Comparison of ENCODE assay signal across 8 mouse cellular contexts in the genomic region with DNA sequence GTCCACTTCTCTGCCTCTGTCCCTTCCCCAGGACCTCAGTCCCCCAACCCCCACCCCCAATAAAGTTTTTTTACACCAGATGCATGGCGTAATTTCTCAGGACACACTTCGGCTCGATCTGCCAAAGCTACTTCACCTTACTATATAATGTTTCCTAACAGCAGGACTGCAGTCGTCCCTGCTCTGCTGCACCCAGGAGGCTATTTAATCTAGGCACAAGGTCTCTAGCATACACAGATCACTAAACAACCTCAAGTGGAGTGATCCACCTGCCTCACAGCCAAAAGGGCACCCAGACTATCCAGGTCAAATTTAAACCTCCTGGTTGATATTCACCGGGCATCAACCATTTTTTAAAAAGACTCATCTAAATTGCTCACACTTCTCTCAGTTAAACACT. TPM values are rescaled to one million over a fixed set of nuclear protein-coding genes. Genes with fewer than 3 reads are reported as not detected.
DNase-seq lines count a peak whose midpoint lies in the region; ATAC-seq lines count a peak whose summit lies in the region.

No protein-coding gene starts in this region.

- no peak for ATAC-seq in lung, embryonic 16.5 days (ENCODE audit: low read depth)
- ATAC-seq in intestine, embryonic 16.5 days, result 0 out of 2 replicates have a peak, but pooled peaks have one; percentile 2
- ATAC-seq in neural tube, embryonic 15.5 days (ENCODE audit: low FRiP score), result no peak

- peak overlapping the region; percentile 60 for H3K9ac ChIP-seq in lung, embryonic 16.5 days (ENCODE audit: low read length)
- peak overlapping the region; percentile 73 for H3K9ac ChIP-seq in intestine, embryonic 16.5 days (ENCODE audit: low read depth, low read length)
- H3K9ac ChIP-seq in neural tube, embryonic 15.5 days (replicated peaks), result peak overlapping the region; percentile 70

- H3K4me3 ChIP-seq in lung, embryonic 16.5 days (ENCODE audit: low read length), result peak overlapping the region; percentile 58
- peak overlapping the region; percentile 57 for H3K4me3 ChIP-seq in intestine, embryonic 16.5 days (ENCODE audit: low read length)
- peak overlapping the region; percentile 55 for H3K4me3 ChIP-seq in neural tube, embryonic 15.5 days (replicated peaks)

- H3K27ac ChIP-seq in lung, embryonic 16.5 days (ENCODE audit: low read length), result peak overlapping the region; percentile 90; the same call in 1 of the 2 replicates
- H3K27ac ChIP-seq in intestine, embryonic 16.5 days (ENCODE audit: low read length), result peak overlapping the region; percentile 89
- H3K27ac ChIP-seq in neural tube, embryonic 15.5 days (replicated peaks), result peak overlapping the region; percentile 94

- no peaks in the 10 kb centered on the region for H3K27me3 ChIP-seq in lung, embryonic 16.5 days (ENCODE audit: control insufficient read depth, insufficient read depth, low read depth, low read length)
- H3K27me3 ChIP-seq in intestine, embryonic 16.5 days (replicated peaks; ENCODE audit: control insufficient read depth, insufficient read depth, low read length), result no peaks in the 10 kb centered on the region
- no peaks in the 10 kb centered on the region for H3K27me3 ChIP-seq in neural tube, embryonic 15.5 days (replicated peaks)

- peak; percentile 23 to 68 for DNase-seq in adrenal gland, adult (ENCODE audit: inconsistent age in 2 of 2, low spot score in 1 of 2)
- no peak for DNase-seq in adrenal gland, postnatal 36 days
- DNase-seq in lung, postnatal 10 days, result no peak
- no peak for DNase-seq in thymus, postnatal 4 days
- DNase-seq in layer of hippocampus, adult 9-10 months (ENCODE audit: low spot score), result no peak

- peaks cover 3% of the 10 kb centered on the region; the same call in 1 of the 2 replicates for H3K4me1 ChIP-seq in lung, embryonic 16.5 days (replicated peaks; ENCODE audit: control insufficient read depth, insufficient read depth, low read length)
- H3K4me1 ChIP-seq in intestine, embryonic 16.5 days (ENCODE audit: control insufficient read depth, insufficient read depth, low read length), result no peaks in the 10 kb centered on the region
- peaks cover 11% of the 10 kb centered on the region for H3K4me1 ChIP-seq in neural tube, embryonic 15.5 days

- H3K4me2 ChIP-seq in lung, embryonic 16.5 days (ENCODE audit: low read depth, low read length), result peak overlapping the region; percentile 58
- peak overlapping the region; percentile 92 for H3K4me2 ChIP-seq in intestine, embryonic 16.5 days (ENCODE audit: low read depth, low read length)
- H3K4me2 ChIP-seq in neural tube, embryonic 15.5 days, result peak overlapping the region; percentile 87

- 23% methylated on average over 5 of the region's 5 CpGs for WGBS in lung, embryonic 16.5 days
- 24% methylated on average over 5 of the region's 5 CpGs for WGBS in intestine, embryonic 16.5 days
- WGBS in neural tube, embryonic 15.5 days, result 31% methylated on average over 5 of the region's 5 CpGs

- H3K9me3 ChIP-seq in lung, embryonic 16.5 days (ENCODE audit: control insufficient read depth, low read length), result no peaks in the 10 kb centered on the region
- no peaks in the 10 kb centered on the region for H3K9me3 ChIP-seq in intestine, embryonic 16.5 days (ENCODE audit: control insufficient read depth, low read length)
- H3K9me3 ChIP-seq in neural tube, embryonic 15.5 days (replicated peaks), result no peaks in the 10 kb centered on the region

- H3K36me3 ChIP-seq in lung, embryonic 16.5 days (ENCODE audit: control insufficient read depth, insufficient read depth, low read length), result no peaks in the 10 kb centered on the region
- H3K36me3 ChIP-seq in intestine, embryonic 16.5 days (ENCODE audit: control insufficient read depth, insufficient read depth, low read length), result no peaks in the 10 kb centered on the region
- H3K36me3 ChIP-seq in neural tube, embryonic 15.5 days, result no peaks in the 10 kb centered on the region

RNA-seq across cellular contexts. Expression of a gene that starts 3.6 kb away (rescaled TPM):
- 1 to 10 TPM; 3.3 to 4.0 TPM for total RNA-seq in adrenal gland, postnatal 36 days (2021)
- polyA plus RNA-seq in lung, embryonic 16.5 days (2015; fragmentation: Nextera tagmentation; extraction: Ambion mirVana), result 6.1 and 8.3 TPM in 2 replicates
- 4.1 and 4.4 TPM in 2 replicates for polyA plus RNA-seq in intestine, embryonic 16.5 days (2015; fragmentation: Nextera tagmentation; extraction: Ambion mirVana)
- polyA plus RNA-seq in neural tube, embryonic 15.5 days (2015; fragmentation: Nextera tagmentation; extraction: Ambion mirVana), result 9.2 and 9.3 TPM in 2 replicates

RNA-seq across cellular contexts. Expression of a gene that starts 6.7 kb away (rescaled TPM):
- 1 to 10 TPM; 1.1 to 1.5 TPM for total RNA-seq in adrenal gland, postnatal 36 days (2021)
- 2.0 and 2.8 TPM in 2 replicates for polyA plus RNA-seq in lung, embryonic 16.5 days (2015; fragmentation: Nextera tagmentation; extraction: Ambion mirVana)
- polyA plus RNA-seq in intestine, embryonic 16.5 days (2015; fragmentation: Nextera tagmentation; extraction: Ambion mirVana), result 2.6 and 2.9 TPM in 2 replicates
- polyA plus RNA-seq in neural tube, embryonic 15.5 days (2015; fragmentation: Nextera tagmentation; extraction: Ambion mirVana), result 7.4 and 9.0 TPM in 2 replicates

RNA-seq across cellular contexts. Expression of a gene that starts 13.2 kb away (rescaled TPM):
- total RNA-seq in adrenal gland, postnatal 36 days (2021), result 10 to 100 TPM; 13.1 to 15.8 TPM
- polyA plus RNA-seq in lung, embryonic 16.5 days (2015; fragmentation: Nextera tagmentation; extraction: Ambion mirVana), result 25.5 and 27.3 TPM in 2 replicates
- polyA plus RNA-seq in intestine, embryonic 16.5 days (2015; fragmentation: Nextera tagmentation; extraction: Ambion mirVana), result 19.7 and 21.5 TPM in 2 replicates
- 19.5 and 23.5 TPM in 2 replicates for polyA plus RNA-seq in neural tube, embryonic 15.5 days (2015; fragmentation: Nextera tagmentation; extraction: Ambion mirVana)

RNA-seq across cellular contexts. Expression of a gene that starts 24.6 kb away (rescaled TPM):
- under 1 TPM; 0.50 to 0.99 TPM for total RNA-seq in adrenal gland, postnatal 36 days (2021)
- 6.8 and 7.3 TPM in 2 replicates for polyA plus RNA-seq in lung, embryonic 16.5 days (2015; fragmentation: Nextera tagmentation; extraction: Ambion mirVana)
- polyA plus RNA-seq in intestine, embryonic 16.5 days (2015; fragmentation: Nextera tagmentation; extraction: Ambion mirVana), result 8.6 and 9.0 TPM in 2 replicates
- 152 and 195 TPM in 2 replicates for polyA plus RNA-seq in neural tube, embryonic 15.5 days (2015; fragmentation: Nextera tagmentation; extraction: Ambion mirVana)

RNA-seq across cellular contexts. Expression of a gene that starts 40.6 kb away (rescaled TPM):
- total RNA-seq in adrenal gland, postnatal 36 days (2021), result 1 to 10 TPM; 1.1 to 1.3 TPM
- polyA plus RNA-seq in lung, embryonic 16.5 days (2015; fragmentation: Nextera tagmentation; extraction: Ambion mirVana), result 4.5 and 6.8 TPM in 2 replicates
- 8.4 and 9.7 TPM in 2 replicates for polyA plus RNA-seq in intestine, embryonic 16.5 days (2015; fragmentation: Nextera tagmentation; extraction: Ambion mirVana)
- polyA plus RNA-seq in neural tube, embryonic 15.5 days (2015; fragmentation: Nextera tagmentation; extraction: Ambion mirVana), result 189 and 228 TPM in 2 replicates

Comparison
In these comparisons a context has a peak if more than half of its experiments do, and no peak if none do; other contexts are left out.
1. DNase-seq: peak in adrenal gland, adult (2 of 2); none in adrenal gland, postnatal 36 days (0 of 2), lung, postnatal 10 days (single experiment), thymus, postnatal 4 days (single experiment) and layer of hippocampus, adult 9-10 months (single experiment).
2. Peak in every context shown above with its lines, with median percentiles within 50 percentile points of each other: H3K27ac ChIP-seq, H3K4me2 ChIP-seq, H3K4me3 ChIP-seq and H3K9ac ChIP-seq.